Mouse (Mus musculus): ENCODE measurements around the gene D430041D05Rik. TPM values are rescaled to one million over a fixed set of nuclear protein-coding genes. Genes with fewer than 3 reads are reported as not detected.
A peak's percentile ranks its signal among the peaks of the same experiment; 100 is the strongest.

Gene D430041D05Rik
- polyA plus RNA-seq, 1 experiment from 2014 or later, result 9.5 TPM

DNA sequence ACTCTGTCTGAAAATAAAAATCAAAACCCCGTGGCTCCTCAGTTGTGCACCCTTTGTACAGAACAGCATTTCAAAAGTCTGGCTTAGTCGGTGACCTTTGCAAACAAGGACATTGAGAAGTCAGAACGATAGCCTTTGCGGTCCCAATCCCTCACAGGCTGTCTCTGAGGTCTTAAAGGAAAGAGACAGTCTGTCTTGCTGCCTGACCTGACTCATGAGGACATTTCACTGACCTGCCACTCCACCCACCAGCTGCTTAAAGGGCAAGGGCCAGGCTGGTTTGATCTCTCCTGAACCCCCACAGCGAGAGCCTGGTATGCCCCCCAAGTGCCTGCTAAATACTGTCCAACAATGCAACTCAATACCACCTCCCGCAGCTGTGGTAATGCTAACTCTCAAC, 6.8 kb downstream of the D430041D05Rik start:
- Histone ChIP-seq H3K4me1 (peaks cover 29% of the 10 kb centered on the region), H3K4me3 (replicated peaks) (no peak overlapping the region), H3K9ac (replicated peaks) (no peak overlapping the region), H3K27me3 (replicated peaks) (no peaks in the 10 kb centered on the region), H3K4me2 (no peak overlapping the region), H3K27ac (replicated peaks) (no peak overlapping the region), H3K9me3 (replicated peaks) (no peaks in the 10 kb centered on the region), H3K36me3 (no peaks in the 10 kb centered on the region)
- WGBS, result 88% methylated on average over 6 of the region's 6 CpGs
- ATAC-seq (ENCODE audit: low FRiP score), result no peak

DNA sequence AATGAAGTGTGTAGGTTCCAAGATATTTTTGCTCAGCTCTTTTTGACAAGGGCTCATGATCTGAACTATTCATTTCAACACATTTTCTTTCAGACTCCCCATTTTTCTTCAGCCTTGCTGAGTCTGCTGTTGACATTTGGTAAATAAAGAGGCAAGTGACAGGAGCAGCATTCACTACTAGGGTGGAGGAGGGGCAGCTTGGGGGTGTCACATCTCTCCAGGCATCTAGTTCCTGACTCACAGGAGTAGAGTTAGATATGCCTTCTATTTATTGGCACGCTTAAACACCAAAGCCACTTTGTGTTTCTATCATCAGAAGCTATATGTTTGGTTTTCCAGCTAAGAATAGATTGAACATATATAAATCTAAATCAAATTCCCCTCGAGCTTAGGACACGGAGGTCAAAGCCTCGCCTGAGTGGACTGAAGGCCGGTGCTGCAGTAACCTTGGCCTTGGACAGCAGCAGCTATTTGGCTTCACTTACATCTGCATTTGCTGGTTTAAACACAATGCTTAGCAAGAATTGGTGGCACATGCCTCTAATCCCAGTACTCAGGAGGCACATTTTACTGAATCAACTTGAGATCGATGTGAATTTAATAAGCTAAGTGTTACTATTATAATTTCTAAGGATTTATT, 12.0 kb downstream of the D430041D05Rik start:
- Histone ChIP-seq H3K4me3 (replicated peaks) (no peak overlapping the region), H3K9ac (replicated peaks) (no peak overlapping the region), H3K36me3 (no peaks in the 10 kb centered on the region), H3K4me2 (no peak overlapping the region), H3K9me3 (replicated peaks) (no peaks in the 10 kb centered on the region), H3K27ac (replicated peaks) (no peak overlapping the region), H3K4me1 (0 out of 2 replicates have a peak, but pooled peaks cover 4% of the 10 kb centered on the region), H3K27me3 (replicated peaks) (no peaks in the 10 kb centered on the region)
- WGBS, result 74% methylated on average over 6 of the region's 6 CpGs
- ATAC-seq (ENCODE audit: low FRiP score), result no peak

DNA sequence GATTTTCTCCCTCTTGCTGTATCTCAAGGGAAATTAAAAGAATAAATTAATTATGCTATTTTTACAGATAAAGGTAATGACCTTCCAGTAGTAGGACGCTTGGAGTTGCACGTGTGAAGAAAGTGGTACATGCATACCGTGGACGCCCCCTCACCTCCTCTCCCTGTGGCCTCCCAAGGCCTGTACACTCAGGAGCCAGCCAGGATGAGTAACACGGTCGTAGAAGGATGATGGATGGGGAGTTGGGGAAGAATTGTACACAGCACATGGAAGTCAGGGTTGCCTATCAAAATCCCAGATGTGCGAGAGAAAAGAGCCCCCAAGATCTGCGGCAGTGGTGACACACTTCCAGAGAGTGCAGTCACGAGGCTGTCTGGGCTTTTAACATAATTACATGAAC, 14.9 kb downstream of the D430041D05Rik start:
- H3K27ac ChIP-seq (replicated peaks), result no peak overlapping the region
- H3K4me3 ChIP-seq (replicated peaks), result no peak overlapping the region
- WGBS, result 71% methylated on average over 9 of the region's 9 CpGs
- H3K4me1 ChIP-seq, result 0 out of 2 replicates have a peak, but pooled peaks cover 4% of the 10 kb centered on the region
- H3K9ac ChIP-seq (replicated peaks), result no peak overlapping the region
- ATAC-seq (ENCODE audit: low FRiP score), result no peak; the same call in 1 of the 2 replicates
- H3K36me3 ChIP-seq, result no peaks in the 10 kb centered on the region
- no peaks in the 10 kb centered on the region for H3K27me3 ChIP-seq (replicated peaks)
- H3K9me3 ChIP-seq (replicated peaks), result no peaks in the 10 kb centered on the region
- H3K4me2 ChIP-seq, result no peak overlapping the region

DNA sequence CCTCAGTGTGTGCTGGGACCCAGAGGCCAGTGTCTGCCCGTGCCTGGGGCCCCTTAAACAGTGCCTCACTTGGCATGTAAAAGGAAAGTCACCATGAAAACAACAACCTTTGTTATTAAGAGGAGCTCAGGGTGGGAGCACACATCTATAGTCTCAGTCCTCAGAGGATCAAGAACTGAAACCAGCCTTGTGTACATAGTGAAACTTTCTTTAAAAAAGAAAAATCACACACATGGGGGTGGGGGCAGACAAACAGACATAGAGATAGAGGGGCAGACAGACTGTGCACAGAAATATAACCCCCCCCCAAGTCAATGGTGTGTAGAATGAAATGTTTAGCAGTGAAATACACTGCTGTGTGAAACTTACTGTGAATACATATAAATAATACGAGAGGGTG, 16.0 kb downstream of the D430041D05Rik start:
- 0 out of 2 replicates have a peak, but pooled peaks cover 4% of the 10 kb centered on the region for H3K4me1 ChIP-seq
- no peak overlapping the region for H3K27ac ChIP-seq (replicated peaks)
- ATAC-seq (ENCODE audit: low FRiP score), result no peak
- H3K36me3 ChIP-seq, result no peaks in the 10 kb centered on the region
- H3K9me3 ChIP-seq (replicated peaks), result no peaks in the 10 kb centered on the region
- no peak overlapping the region for H3K9ac ChIP-seq (replicated peaks)
- 43% methylated on average over 2 of the region's 2 CpGs for WGBS
- no peak overlapping the region for H3K4me2 ChIP-seq
- no peaks in the 10 kb centered on the region for H3K27me3 ChIP-seq (replicated peaks)
- H3K4me3 ChIP-seq (replicated peaks), result no peak overlapping the region

DNA sequence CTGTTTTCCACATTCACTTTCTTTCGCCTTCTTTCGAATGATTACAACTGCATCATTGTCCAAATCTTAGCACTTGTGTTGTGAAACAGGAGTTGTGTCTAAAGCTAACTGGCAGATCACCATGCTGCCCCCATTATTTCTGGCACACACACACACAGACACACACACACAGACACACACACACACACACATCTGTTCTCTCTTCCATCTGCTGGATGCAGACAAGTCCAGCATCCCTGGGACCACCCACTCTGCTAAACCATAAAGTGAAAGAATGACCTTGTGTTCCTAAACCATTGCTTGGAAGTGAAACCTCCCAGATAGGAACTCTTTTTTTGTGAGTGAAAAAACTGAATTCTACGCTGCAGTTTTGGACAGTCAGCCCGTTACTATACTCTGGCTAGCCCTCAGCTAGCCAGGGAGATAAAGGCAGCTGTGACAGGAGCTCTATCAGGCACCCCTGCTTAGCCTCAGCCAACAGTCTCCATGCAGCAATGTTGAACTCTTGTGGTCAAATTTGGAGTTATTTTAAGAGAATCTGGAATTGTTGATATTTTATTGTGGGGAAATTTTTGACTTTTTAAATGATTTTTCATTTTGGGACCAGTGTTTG, 18.0 kb downstream of the D430041D05Rik start:
- Histone ChIP-seq H3K27ac (replicated peaks) (no peak overlapping the region), H3K4me1 (no peaks in the 10 kb centered on the region), H3K9me3 (replicated peaks) (no peaks in the 10 kb centered on the region), H3K9ac (replicated peaks) (no peak overlapping the region), H3K4me2 (no peak overlapping the region), H3K27me3 (replicated peaks) (no peaks in the 10 kb centered on the region), H3K4me3 (replicated peaks) (no peak overlapping the region), H3K36me3 (no peaks in the 10 kb centered on the region)
- no peak for ATAC-seq (ENCODE audit: low FRiP score)
- WGBS, result 63% methylated on average over 4 of the region's 4 CpGs

DNA sequence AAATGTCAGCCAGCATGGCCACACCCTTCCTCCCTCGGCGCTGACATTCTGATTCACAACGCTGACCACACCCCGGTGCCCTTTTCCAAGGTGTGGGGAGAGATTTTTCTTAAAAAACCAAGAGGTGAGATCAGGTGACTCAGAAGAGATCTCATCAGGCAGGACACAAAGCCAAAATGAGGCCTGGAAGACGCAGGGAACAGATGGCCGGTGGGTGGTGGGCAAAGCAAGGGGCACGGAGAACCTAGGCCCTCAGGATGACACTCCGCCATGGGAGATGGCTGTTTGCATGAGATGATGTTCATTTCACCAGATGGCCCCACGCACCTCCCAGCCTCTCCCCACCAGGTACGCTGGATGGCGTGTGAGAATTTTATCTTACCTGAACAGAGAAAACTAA, 21.6 kb downstream of the D430041D05Rik start:
- no peaks in the 10 kb centered on the region for H3K36me3 ChIP-seq
- no peaks in the 10 kb centered on the region for H3K9me3 ChIP-seq (replicated peaks)
- no peak overlapping the region for H3K4me3 ChIP-seq (replicated peaks)
- H3K4me1 ChIP-seq, result no peaks in the 10 kb centered on the region
- no peak overlapping the region for H3K4me2 ChIP-seq
- ATAC-seq (ENCODE audit: low FRiP score), result no peak
- no peak overlapping the region for H3K9ac ChIP-seq (replicated peaks)
- 92% methylated on average over 11 of the region's 11 CpGs for WGBS
- no peak overlapping the region for H3K27ac ChIP-seq (replicated peaks)
- H3K27me3 ChIP-seq (replicated peaks), result no peaks in the 10 kb centered on the region

DNA sequence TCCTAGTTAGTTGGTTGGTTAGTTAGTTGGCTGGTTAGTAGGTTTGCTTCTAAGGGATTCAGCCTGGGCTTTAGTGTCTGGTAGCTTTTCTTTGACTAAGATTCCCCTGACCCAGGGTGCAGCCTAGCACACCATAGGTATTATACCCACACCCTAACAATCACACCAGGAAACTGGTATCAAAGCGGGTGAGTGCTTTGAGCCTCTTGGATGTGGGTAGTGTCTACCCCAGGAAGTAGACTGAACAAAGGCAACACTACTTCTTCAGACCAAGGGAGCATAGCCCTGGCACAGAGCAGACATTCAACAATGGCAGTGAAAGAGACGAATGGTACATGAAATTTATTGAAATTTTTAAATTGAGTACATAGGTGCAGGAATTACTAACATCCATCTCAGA, 24.9 kb downstream of the D430041D05Rik start:
- Histone ChIP-seq H3K9me3 (replicated peaks) (no peaks in the 10 kb centered on the region), H3K4me1 (no peaks in the 10 kb centered on the region), H3K4me2 (no peak overlapping the region), H3K27me3 (replicated peaks) (no peaks in the 10 kb centered on the region), H3K4me3 (replicated peaks) (no peak overlapping the region), H3K9ac (replicated peaks) (no peak overlapping the region), H3K27ac (replicated peaks) (no peak overlapping the region), H3K36me3 (no peaks in the 10 kb centered on the region)
- 72% methylated on average over 2 of the region's 2 CpGs for WGBS
- ATAC-seq (ENCODE audit: low FRiP score), result no peak

DNA sequence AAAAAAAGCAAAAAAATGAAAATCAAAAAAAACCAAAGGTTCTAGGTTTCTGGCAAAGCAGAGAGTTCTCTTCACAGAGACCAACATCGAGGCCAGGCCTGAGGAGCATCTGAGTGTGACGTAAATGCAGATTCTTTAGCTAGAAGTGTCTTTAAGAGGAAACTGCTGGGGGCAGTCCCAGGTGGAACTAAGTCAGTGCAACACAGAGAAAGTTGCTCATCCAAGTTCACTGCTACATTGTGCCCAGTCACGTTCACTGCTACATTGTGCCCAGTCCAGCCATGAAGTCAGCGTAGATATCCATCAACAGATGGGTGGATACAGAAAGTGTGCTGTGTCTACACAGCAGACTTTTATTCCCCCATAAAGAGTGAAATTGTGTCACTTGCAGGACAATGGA, 27.2 kb downstream of the D430041D05Rik start:
- no peak for ATAC-seq (ENCODE audit: low FRiP score)
- Histone ChIP-seq H3K4me1 (peaks cover 13% of the 10 kb centered on the region), H3K36me3 (no peaks in the 10 kb centered on the region), H3K9me3 (replicated peaks) (no peaks in the 10 kb centered on the region), H3K9ac (replicated peaks) (no peak overlapping the region), H3K4me2 (no peak overlapping the region), H3K4me3 (replicated peaks) (no peak overlapping the region), H3K27ac (replicated peaks) (no peak overlapping the region), H3K27me3 (replicated peaks) (no peaks in the 10 kb centered on the region)
- WGBS, result 95% methylated on average over 4 of the region's 4 CpGs

DNA sequence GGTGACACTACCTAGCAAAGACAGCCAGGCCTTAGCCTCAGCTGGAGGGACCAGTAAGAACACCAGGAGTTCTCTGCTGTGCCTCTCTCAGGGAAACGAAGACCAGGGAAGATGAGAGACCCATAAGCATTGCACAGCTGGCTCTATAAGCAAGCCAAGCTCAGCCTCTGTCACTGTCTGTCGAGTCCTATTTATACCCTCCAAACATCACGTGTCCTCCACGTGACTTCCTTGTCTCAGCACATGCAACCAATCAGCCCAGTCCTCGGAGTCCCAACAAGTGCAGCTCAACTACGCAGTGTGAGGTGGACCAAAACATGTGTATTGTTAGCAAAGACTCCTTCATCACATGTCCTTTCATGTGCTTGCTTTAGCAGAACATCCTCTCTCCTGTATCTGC, 28.0 kb downstream of the D430041D05Rik start:
- 92% methylated on average over 6 of the region's 6 CpGs for WGBS
- ATAC-seq (ENCODE audit: low FRiP score), result no peak
- no peaks in the 10 kb centered on the region for H3K27me3 ChIP-seq (replicated peaks)
- H3K9me3 ChIP-seq (replicated peaks), result no peaks in the 10 kb centered on the region
- H3K36me3 ChIP-seq, result no peaks in the 10 kb centered on the region
- H3K27ac ChIP-seq (replicated peaks), result no peak overlapping the region
- H3K4me1 ChIP-seq, result peaks cover 13% of the 10 kb centered on the region
- H3K9ac ChIP-seq (replicated peaks), result no peak overlapping the region
- no peak overlapping the region for H3K4me3 ChIP-seq (replicated peaks)
- H3K4me2 ChIP-seq, result no peak overlapping the region

DNA sequence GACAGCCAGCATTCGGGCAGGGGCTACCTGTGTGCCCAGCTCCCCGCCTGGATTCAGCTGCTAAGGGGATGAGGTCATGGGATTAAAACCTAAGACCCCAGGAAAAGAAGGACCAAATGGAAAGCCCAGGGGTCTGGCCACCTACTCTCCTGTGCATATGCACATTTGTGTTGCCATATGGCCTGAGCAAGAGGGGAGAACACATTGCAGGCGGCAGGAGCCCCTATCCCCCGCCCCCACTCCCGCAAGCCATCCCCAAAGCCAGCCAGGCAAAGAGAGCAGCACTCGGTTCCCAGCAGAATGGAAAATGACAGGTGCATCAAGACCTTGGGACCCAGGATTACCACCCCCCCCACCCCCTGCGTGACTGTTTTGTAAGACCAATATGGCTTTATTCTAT, 31.5 kb downstream of the D430041D05Rik start:
- Histone ChIP-seq H3K9ac (replicated peaks) (no peak overlapping the region), H3K36me3 (no peaks in the 10 kb centered on the region), H3K27me3 (replicated peaks) (no peaks in the 10 kb centered on the region), H3K4me2 (no peak overlapping the region), H3K9me3 (replicated peaks) (no peaks in the 10 kb centered on the region), H3K4me3 (replicated peaks) (no peak overlapping the region), H3K27ac (replicated peaks) (no peak overlapping the region), H3K4me1 (peaks cover 13% of the 10 kb centered on the region)
- ATAC-seq (ENCODE audit: low FRiP score), result no peak
- WGBS, result 37% methylated on average over 7 of the region's 7 CpGs

DNA sequence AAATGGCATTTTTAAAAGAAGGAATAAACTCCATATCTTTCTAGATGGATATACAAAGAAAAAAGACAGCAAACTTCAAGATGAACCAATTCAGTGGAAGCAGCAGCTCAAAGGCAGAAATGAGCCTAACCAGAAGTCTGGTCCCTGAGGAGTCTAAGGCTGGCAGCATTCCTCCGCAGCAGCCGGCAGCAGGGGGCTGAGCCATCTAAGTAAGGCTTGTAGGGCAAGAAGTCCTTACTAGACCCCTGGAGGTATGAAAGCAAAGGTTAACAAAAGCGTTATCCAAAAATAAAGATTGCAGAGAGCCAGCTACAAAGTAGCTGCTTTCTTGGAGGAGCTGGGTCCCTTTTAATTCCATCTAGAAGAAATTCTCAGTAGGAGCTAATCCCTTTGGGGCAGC, 32.0 kb downstream of the D430041D05Rik start:
- Histone ChIP-seq H3K27ac (replicated peaks) (no peak overlapping the region), H3K27me3 (replicated peaks) (no peaks in the 10 kb centered on the region), H3K9me3 (replicated peaks) (no peaks in the 10 kb centered on the region), H3K36me3 (no peaks in the 10 kb centered on the region), H3K9ac (replicated peaks) (no peak overlapping the region), H3K4me3 (replicated peaks) (no peak overlapping the region), H3K4me2 (no peak overlapping the region), H3K4me1 (peaks cover 13% of the 10 kb centered on the region)
- ATAC-seq (ENCODE audit: low FRiP score), result no peak
- 18% methylated on average over 3 of the region's 3 CpGs for WGBS

DNA sequence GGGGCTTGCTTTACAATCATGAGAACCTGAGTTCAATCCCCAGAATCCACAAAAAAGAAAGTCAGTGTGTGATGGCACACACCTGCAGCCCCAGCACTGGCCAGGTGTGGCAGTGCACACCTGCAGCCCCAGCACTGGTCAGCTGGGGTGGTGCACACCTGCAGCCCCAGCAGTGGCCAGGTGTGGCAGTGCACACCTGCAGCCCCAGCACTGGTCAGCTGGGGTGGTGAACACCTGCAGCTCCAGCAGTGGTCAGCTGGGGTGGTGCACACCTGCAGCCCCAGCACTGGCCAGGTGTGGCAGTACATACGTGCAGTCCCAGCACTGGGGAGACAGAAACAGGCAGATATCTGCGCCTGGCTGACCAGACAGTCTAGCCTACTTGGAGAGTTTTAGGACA, 32.8 kb downstream of the D430041D05Rik start:
- Histone ChIP-seq H3K9me3 (replicated peaks) (no peaks in the 10 kb centered on the region), H3K4me1 (peaks cover 13% of the 10 kb centered on the region), H3K9ac (replicated peaks) (no peak overlapping the region), H3K4me2 (no peak overlapping the region), H3K27me3 (replicated peaks) (no peaks in the 10 kb centered on the region), H3K27ac (replicated peaks) (no peak overlapping the region), H3K36me3 (no peaks in the 10 kb centered on the region), H3K4me3 (replicated peaks) (no peak overlapping the region)
- whole genome bisulfite sequencing, result 76% methylated on average over 2 of the region's 2 CpGs
- ATAC-seq (ENCODE audit: low FRiP score), result 0 out of 2 replicates have a peak, but pooled peaks have one; percentile 35

Data from neural tube, embryonic 15.5 days (tissue).